Mouse (Mus musculus): ENCODE data around the gene Zfp609. TPM values are rescaled to one million over a fixed set of nuclear protein-coding genes. Genes with fewer than 3 reads are reported as not detected.
"Not testable (repeated sequence)": the region's sequence is repeated elsewhere in the genome, so short reads cannot be mapped to it uniquely, and the experiment has no call there.

Gene Zfp609
- total RNA-seq, 2 experiments from 2014 or later, result 45.1 to 46.2 TPM

- peak; percentile 75 for DNase-seq
Observed at GRCm38 (mm10) chr9:65671431-65671931, 155.9 kb downstream of the Zfp609 start.

- DNase-seq, result no peak
Observed at GRCm38 (mm10) chr9:65667701-65668100, 159.7 kb downstream of the Zfp609 start, which contains the start of gene Oaz2. Gene Oaz2, plus strand, starts transcription at chr9:65668001.

GRCm38 (mm10) chr9:65666042-65666441 lies 161.3 kb downstream of the Zfp609 start:
- peak; percentile 82 for DNase-seq

GRCm38 (mm10) chr9:65664163-65664562 lies 163.2 kb downstream of the Zfp609 start:
- DNase-seq, result peak; percentile 81

GRCm38 (mm10) chr9:65661493-65661892 lies 165.9 kb downstream of the Zfp609 start:
- DNase-seq, result no peak

GRCm38 (mm10) chr9:65661029-65661428 lies 166.3 kb downstream of the Zfp609 start:
- peak; percentile 62 for DNase-seq

- DNase-seq, result no peak
Observed at GRCm38 (mm10) chr9:65657218-65657617, 170.1 kb downstream of the Zfp609 start.

- no peak for DNase-seq
Observed at GRCm38 (mm10) chr9:65655540-65655939, 171.8 kb downstream of the Zfp609 start.

GRCm38 (mm10) chr9:65654700-65655237 lies 172.6 kb downstream of the Zfp609 start:
- DNase-seq, result no peak

GRCm38 (mm10) chr9:65653741-65654140 lies 173.6 kb downstream of the Zfp609 start:
- DNase-seq, result no peak

- not testable (repeated sequence) for DNase-seq
Observed at GRCm38 (mm10) chr9:65651957-65652356, 175.4 kb downstream of the Zfp609 start.

- peak; percentile 32 for DNase-seq
Observed at GRCm38 (mm10) chr9:65649997-65650396, 177.4 kb downstream of the Zfp609 start.

GRCm38 (mm10) chr9:65648730-65649129 lies 178.6 kb downstream of the Zfp609 start:
- DNase-seq, result no peak

GRCm38 (mm10) chr9:65646782-65647181 lies 180.6 kb downstream of the Zfp609 start:
- no peak for DNase-seq

GRCm38 (mm10) chr9:65645984-65646383 lies 181.4 kb downstream of the Zfp609 start:
- peak; percentile 46 for DNase-seq

- no peak for DNase-seq
Observed at GRCm38 (mm10) chr9:65644960-65645359, 182.4 kb downstream of the Zfp609 start.

- no peak for DNase-seq
Observed at GRCm38 (mm10) chr9:65642546-65642945, 184.8 kb downstream of the Zfp609 start.

Other genes starting within 250 kb of the Zfp609 start
- gene Plekho2, start 247.5 kb downstream of the Zfp609 start, total RNA-seq (2021), result 10 to 100 TPM; 17.9 to 19.4 TPM
- 1 to 10 TPM; 6.2 to 7.6 TPM for gene Pif1, start 240.4 kb downstream of the Zfp609 start, total RNA-seq (2021)
- gene Rbpms2, start 197.9 kb downstream of the Zfp609 start, total RNA-seq (2021), result 10 to 100 TPM; 89.4 to 97.0 TPM
- 100 to 1,000 TPM; 213 to 221 TPM for gene Oaz2, start 159.6 kb downstream of the Zfp609 start, total RNA-seq (2021)
- gene Pclaf, start 62.7 kb upstream of the Zfp609 start, total RNA-seq (2021), result 10 to 100 TPM; 34.9 to 38.3 TPM
- 10 to 100 TPM; 20.9 to 22.8 TPM for gene Trip4, start 81.2 kb upstream of the Zfp609 start, total RNA-seq (2021)
- 10 to 100 TPM; 20.3 to 20.8 TPM for gene Csnk1g1, start 81.4 kb upstream of the Zfp609 start, total RNA-seq (2021)
- gene Ppib, start 232.7 kb upstream of the Zfp609 start, total RNA-seq (2021), result 100 to 1,000 TPM; 284 to 297 TPM
- gene Snx22, start 242.2 kb upstream of the Zfp609 start, total RNA-seq (2021), result 1 to 10 TPM; 1.1 to 1.2 TPM

Measured in heart, postnatal 4 days (tissue).